Mouse (Mus musculus) midbrain, postnatal 0 days (tissue): ENCODE data around the gene Crat. TPM values are rescaled to one million over a fixed set of nuclear protein-coding genes. Genes with fewer than 3 reads are reported as not detected.
A peak's percentile ranks its signal among the peaks of the same experiment; 100 is the strongest.

Experiments
- ATAC-seq: fragments of 200-750 bp; cut with Nextera tagmentation; 2 replicates; pipeline ENCODE4 v1.8.0; 2017; ENCODE audit warnings: moderate number of reproducible peaks, mild to moderate bottlenecking, moderate TSS enrichment, moderate library complexity; ENCODE audit not compliant: low FRiP score
- DNase-seq: peaks from one replicate; pipeline ENCODE4 v3.0.0-alpha.2; 2015; ENCODE audit warnings: low spot score
- H3K27ac ChIP-seq: fragments of 300-500 bp; sonication (generic); 2 replicates; pipeline ENCODE4 v1.5.1; 2014; ENCODE audit warnings: low read depth, mild to moderate bottlenecking, low read length, mixed read lengths
- H3K27me3 ChIP-seq: fragments of 300-500 bp; sonication (generic); 2 replicates; pipeline ENCODE4 v1.6.1; 2014; ENCODE audit warnings: low read length, control low read depth, mixed read lengths; ENCODE audit not compliant: insufficient read depth
- H3K36me3 ChIP-seq: fragments of 300-500 bp; sonication (generic); 2 replicates; pipeline ENCODE4 v1.6.1; 2014; ENCODE audit warnings: low read length, control low read depth, mixed read lengths; ENCODE audit not compliant: insufficient read depth
- H3K4me1 ChIP-seq: fragments of 300-500 bp; sonication (generic); 2 replicates; pipeline ENCODE4 v1.6.1; 2014; ENCODE audit warnings: mild to moderate bottlenecking, control low read depth, antibody characterized with exemption, low read length, mixed read lengths; ENCODE audit not compliant: insufficient read depth
- H3K4me2 ChIP-seq: fragments of 300-500 bp; sonication (generic); 2 replicates; pipeline ENCODE4 v1.6.1; 2014; ENCODE audit warnings: low read depth, mild to moderate bottlenecking, low read length, mixed read lengths; ENCODE audit not compliant: poor library complexity, severe bottlenecking
- H3K4me3 ChIP-seq: fragments of 300-500 bp; sonication (generic); 2 replicates; pipeline ENCODE4 v1.5.1; 2014; ENCODE audit warnings: low read depth, mild to moderate bottlenecking, low read length, moderate library complexity
- H3K9ac ChIP-seq: fragments of 300-500 bp; sonication (generic); replicated peaks from 2 replicates; pipeline ENCODE4 v1.6.1; 2014; ENCODE audit warnings: mild to moderate bottlenecking, low read length, moderate library complexity, mixed read lengths; ENCODE audit not compliant: poor library complexity, severe bottlenecking
- H3K9me3 ChIP-seq: fragments of 300-500 bp; sonication (generic); 2 replicates; pipeline ENCODE4 v1.6.1; 2016; ENCODE audit warnings: low read length, control low read depth
- CTCF ChIP-seq: IDR thresholded peaks from 2 replicates; pipeline ENCODE4 v1.5.1; 2016; ENCODE audit warnings: antibody characterized with exemption, mild to moderate bottlenecking
- WGBS: fragments of 180-500 bp; shearing (Covaris S2); extraction: QIAGEN DNeasy Blood & Tissue Kit; methylation state at CpG from one replicate; pipeline ENCODE4 v1.1.7; 2014; 5-methylcytosine and 5-hydroxymethylcytosine counted together
- microRNA-seq: library from miRNA; unstranded; fragments of <30 nt; microRNA quantifications from one replicate; pipeline ENCODE4, GENCODE M21; 2016; ENCODE audit warnings: borderline number of aligned reads
- polyA plus RNA-seq: library from polyadenylated mRNA; unstranded; fragments of >200 nt; fragmentation: Nextera tagmentation; extraction: Ambion mirVana; gene quantifications from 2 replicates; pipeline ENCODE4 v1.2.1, GENCODE M21; 2015
- total RNA-seq: library from RNA; depleted of rRNA; stranded (reverse); fragments of >200 nt; gene quantifications from 2 replicates; pipeline ENCODE4 v1.2.3, GENCODE M21; 2014; rRNA removed

The Crat gene
- total and polyA plus RNA-seq, 2 experiments from 2014 or later: 24.9 to 38.0 TPM

GRCm38 (mm10) chr2:30357552-30358510, 57.8 kb downstream of the Crat start:
- H3K27me3 ChIP-seq: no peaks in the 10 kb centered on the region
- H3K36me3 ChIP-seq: peaks cover 19% of the 10 kb centered on the region
- peak overlapping the region; percentile 85 for H3K4me2 ChIP-seq
- no peak for DNase-seq
- peaks cover 10% of the 10 kb centered on the region for H3K4me1 ChIP-seq
- H3K9me3 ChIP-seq: no peaks in the 10 kb centered on the region
- no peak for TF ChIP-seq CTCF
- peak overlapping the region; percentile 81 for H3K4me3 ChIP-seq
- no peak overlapping the region for H3K27ac ChIP-seq
- peak overlapping the region; percentile 86 for H3K9ac ChIP-seq
- 53% methylated on average over 8 of the region's 8 CpGs for WGBS
- ATAC-seq: no peak

GRCm38 (mm10) chr2:30356906-30357305, 58.7 kb downstream of the Crat start:
- no peak for DNase-seq
- Histone ChIP-seq H3K9me3 (no peaks in the 10 kb centered on the region), H3K4me2 (no peak overlapping the region), H3K36me3 (peaks cover 19% of the 10 kb centered on the region), H3K4me3 (no peak overlapping the region), H3K27ac (no peak overlapping the region), H3K4me1 (peaks cover 10% of the 10 kb centered on the region), H3K9ac (no peak overlapping the region; the same call in 1 of the 2 replicates), H3K27me3 (no peaks in the 10 kb centered on the region)
- WGBS: 65% methylated on average over 9 of the region's 9 CpGs
- no peak for TF ChIP-seq CTCF
- ATAC-seq: no peak

- no peaks in the 10 kb centered on the region for H3K27me3 ChIP-seq
- no peak for DNase-seq
- ATAC-seq: no peak
- H3K4me1 ChIP-seq: peaks cover 10% of the 10 kb centered on the region
- H3K9ac ChIP-seq: no peak overlapping the region
- H3K9me3 ChIP-seq: no peaks in the 10 kb centered on the region
- peaks cover 19% of the 10 kb centered on the region for H3K36me3 ChIP-seq
- 43% methylated on average over 4 of the region's 4 CpGs for WGBS
- no peak overlapping the region for H3K27ac ChIP-seq
- no peak overlapping the region for H3K4me2 ChIP-seq
- TF ChIP-seq CTCF: no peak
- H3K4me3 ChIP-seq: no peak overlapping the region
Measured at GRCm38 (mm10) chr2:30356266-30356665, 59.3 kb downstream of the Crat start.

- H3K27ac ChIP-seq: no peak overlapping the region
- H3K36me3 ChIP-seq: peaks cover 22% of the 10 kb centered on the region
- H3K4me3 ChIP-seq: no peak overlapping the region
- 64% methylated on average over 4 of the region's 4 CpGs for WGBS
- no peaks in the 10 kb centered on the region for H3K9me3 ChIP-seq
- TF ChIP-seq CTCF: no peak
- no peak overlapping the region for H3K4me2 ChIP-seq
- H3K27me3 ChIP-seq: no peaks in the 10 kb centered on the region
- DNase-seq: no peak
- no peak for ATAC-seq
- peaks cover 10% of the 10 kb centered on the region for H3K4me1 ChIP-seq
- H3K9ac ChIP-seq: no peak overlapping the region
Measured at GRCm38 (mm10) chr2:30355861-30356260, 59.8 kb downstream of the Crat start.

- Histone ChIP-seq H3K4me3 (no peak overlapping the region), H3K36me3 (peaks cover 63% of the 10 kb centered on the region), H3K9me3 (no peaks in the 10 kb centered on the region), H3K27me3 (no peaks in the 10 kb centered on the region), H3K4me2 (no peak overlapping the region), H3K9ac (no peak overlapping the region), H3K4me1 (no peaks in the 10 kb centered on the region; the same call in 1 of the 2 replicates), H3K27ac (no peak overlapping the region)
- DNase-seq (no peak), ATAC-seq (no peak)
- 85% methylated on average over 2 of the region's 2 CpGs for WGBS
- peak; percentile 51 for TF ChIP-seq CTCF
Measured at GRCm38 (mm10) chr2:30351149-30351548, 64.5 kb downstream of the Crat start.

Small RNAs within 50 kb of the gene (microRNA-seq; reads per million reads assigned to microRNA genes)
- not detected for gene Gm47292

Other genes with a start within 250 kb of the Crat start
- 43.7 and 51.3 TPM in 2 replicates for gene Endog, start 244.3 kb downstream of the Crat start, total RNA-seq
- gene Endog, start 244.3 kb downstream of the Crat start, polyA plus RNA-seq: 38.9 and 42.2 TPM in 2 replicates
- 38.4 and 47.6 TPM in 2 replicates for gene Spout1, start 237.4 kb downstream of the Crat start, total RNA-seq
- gene Spout1, start 237.4 kb downstream of the Crat start, polyA plus RNA-seq: 55.9 and 60.8 TPM in 2 replicates
- gene Kyat1, start 210.0 kb downstream of the Crat start, total RNA-seq: 21.9 and 26.4 TPM in 2 replicates
- gene Kyat1, start 210.0 kb downstream of the Crat start, polyA plus RNA-seq: 16.4 and 17.9 TPM in 2 replicates
- gene Lrrc8a, start 178.1 kb downstream of the Crat start, total RNA-seq: 52.5 and 65.4 TPM in 2 replicates
- 55.3 and 56.0 TPM in 2 replicates for gene Lrrc8a, start 178.1 kb downstream of the Crat start, polyA plus RNA-seq
- 3.4 and 6.0 TPM in 2 replicates for gene Gm28035, start 175.2 kb downstream of the Crat start, total RNA-seq
- 0.09 and 0.11 TPM in 2 replicates for gene Gm28035, start 175.2 kb downstream of the Crat start, polyA plus RNA-seq
- 7.2 and 9.0 TPM in 2 replicates for gene Phyhd1, start 149.6 kb downstream of the Crat start, total RNA-seq
- 3.9 and 4.4 TPM in 2 replicates for gene Phyhd1, start 149.6 kb downstream of the Crat start, polyA plus RNA-seq
- not detected in 2 replicates for gene Gm28038, start 134.8 kb downstream of the Crat start, total RNA-seq
- gene Gm28038, start 134.8 kb downstream of the Crat start, polyA plus RNA-seq: not detected in 2 replicates
- gene Dolk, start 129.5 kb downstream of the Crat start, total RNA-seq: 35.4 and 44.7 TPM in 2 replicates
- gene Dolk, start 129.5 kb downstream of the Crat start, polyA plus RNA-seq: 38.7 and 42.9 TPM in 2 replicates
- 29.5 and 33.4 TPM in 2 replicates for gene Nup188, start 129.4 kb downstream of the Crat start, total RNA-seq
- gene Nup188, start 129.4 kb downstream of the Crat start, polyA plus RNA-seq: 12.2 and 15.7 TPM in 2 replicates
- gene Sh3glb2, start 56.5 kb downstream of the Crat start, total RNA-seq: 375 and 403 TPM in 2 replicates
- 185 and 199 TPM in 2 replicates for gene Sh3glb2, start 56.5 kb downstream of the Crat start, polyA plus RNA-seq
- gene Miga2, start 51.6 kb downstream of the Crat start, total RNA-seq: 64.2 and 72.3 TPM in 2 replicates
- gene Miga2, start 51.6 kb downstream of the Crat start, polyA plus RNA-seq: 28.7 and 34.8 TPM in 2 replicates
- gene Dolpp1, start 23.6 kb downstream of the Crat start, total RNA-seq: 96.2 and 103 TPM in 2 replicates
- 56.6 and 59.7 TPM in 2 replicates for gene Dolpp1, start 23.6 kb downstream of the Crat start, polyA plus RNA-seq
- gene Ptpa, start 226 bp upstream of the Crat start, total RNA-seq: 139 and 147 TPM in 2 replicates
- gene Ptpa, start 226 bp upstream of the Crat start, polyA plus RNA-seq: 138 and 141 TPM in 2 replicates
- 23.6 and 28.2 TPM in 2 replicates for gene Ier5l, start 58.4 kb upstream of the Crat start, total RNA-seq
- gene Ier5l, start 58.4 kb upstream of the Crat start, polyA plus RNA-seq: 2.6 and 3.2 TPM in 2 replicates
- gene Cstad, start 179.2 kb upstream of the Crat start, total RNA-seq: 0.55 and 2.2 TPM in 2 replicates
- gene Cstad, start 179.2 kb upstream of the Crat start, polyA plus RNA-seq: 0.64 and 0.70 TPM in 2 replicates